Mouse (Mus musculus): ENCODE measurements around the gene Ccdc9.

GRCm38 (mm10) chr7:16296146-16296545 is 9.6 kb upstream of the Ccdc9 start:
- no peak for TF ChIP-seq MAX (IDR thresholded peaks at IDR 0.05; ENCODE audit: low read length)
- TF ChIP-seq CTCF (conservative IDR thresholded peaks at IDR 0.05 in 1 of 2, IDR thresholded peaks at IDR 0.05 in 1 of 2; ENCODE audit: low read depth in 2 of 2, low read length in 2 of 2) = no peak
- TF ChIP-seq PAX5 (IDR thresholded peaks at IDR 0.05; ENCODE audit: low read length) = no peak
- TF ChIP-seq ZKSCAN1 (IDR thresholded peaks at IDR 0.05; ENCODE audit: borderline replicate concordance, low read depth, low read length) = no peak
- no peak for TF ChIP-seq POLR2A (IDR thresholded peaks at IDR 0.05; ENCODE audit: low read depth, low read length)
- no peak for TF ChIP-seq JUN (IDR thresholded peaks at IDR 0.05; ENCODE audit: insufficient read depth, low read depth, low read length)
- TF ChIP-seq UBTF (IDR thresholded peaks at IDR 0.05; ENCODE audit: low read depth, low read length) = no peak
- no peak for TF ChIP-seq RAD21 (IDR thresholded peaks at IDR 0.05; ENCODE audit: low read depth, low read length)
- no peak for TF ChIP-seq GABPA (IDR thresholded peaks at IDR 0.05; ENCODE audit: insufficient replicate concordance, low read depth, low read length)
- no peak for TF ChIP-seq EP300 (IDR thresholded peaks at IDR 0.05; ENCODE audit: low read length)
- no peak for TF ChIP-seq HCFC1 (IDR thresholded peaks at IDR 0.05; ENCODE audit: low read depth, low read length)
